Mouse (Mus musculus) gastrocnemius, postnatal 14 days (tissue): ENCODE data around the gene Unc79. TPM values are rescaled to one million over a fixed set of nuclear protein-coding genes. Genes with fewer than 3 reads are reported as not detected.
A peak's percentile ranks its signal among the peaks of the same experiment; 100 is the strongest.

Experiments used
- DNase-seq: peaks from one replicate; pipeline ENCODE4 v3.0.0; 2021; ENCODE audit warnings: mixed read lengths
- intact Hi-C: fragments of 180-260 bp; cut with DNase I; formaldehyde crosslinking; loops from one replicate; pipeline ENCODE4 v1.15.1; 2025; ENCODE audit warnings: low total_unique reads
- total RNA-seq, 2 experiments: library from RNA; stranded (reverse); gene quantifications; 2 replicates each; pipeline ENCODE4 v1.2.3; 2021

The Unc79 gene
- total RNA-seq, 2 experiments from 2014 or later: 0.07 to 0.10 TPM

GRCm38 (mm10) chr12:103036692-103037091, 88.0 kb downstream of the Unc79 start:
- intact Hi-C loops: no loop called here
- no peak for DNase-seq

GRCm38 (mm10) chr12:103039332-103039731, 90.7 kb downstream of the Unc79 start:
- intact Hi-C loops: no loop called here

GRCm38 (mm10) chr12:103040136-103040535, 91.5 kb downstream of the Unc79 start:
- DNase-seq: no peak
- intact Hi-C loops: no loop called here

More at GRCm38 (mm10) chr12:103039332-103039731, 90.7 kb downstream of the Unc79 start:
- no peak for DNase-seq

- intact Hi-C loops: no loop called here
These were observed 92.7 kb downstream of the Unc79 start for GRCm38 (mm10) chr12:103041401-103041800.

GRCm38 (mm10) chr12:103042711-103043110, 94.1 kb downstream of the Unc79 start:
- intact Hi-C loops: no loop called here
- peak; percentile 19 for DNase-seq

More at GRCm38 (mm10) chr12:103041401-103041800, 92.7 kb downstream of the Unc79 start:
- no peak for DNase-seq

GRCm38 (mm10) chr12:103044422-103044821, 95.8 kb downstream of the Unc79 start:
- DNase-seq: no peak
- intact Hi-C loops: no loop called here

- no peak for DNase-seq
- intact Hi-C loops: no loop called here
These were observed 101.2 kb downstream of the Unc79 start for GRCm38 (mm10) chr12:103049865-103050264.

GRCm38 (mm10) chr12:103059321-103060053, 110.8 kb downstream of the Unc79 start:
- DNase-seq: no peak
- intact Hi-C loops: loop anchor here (10.0 kb wide), 1 partner anchor 175 kb away; no protein-coding TSS in a partner anchor

GRCm38 (mm10) chr12:103060791-103061190, 112.1 kb downstream of the Unc79 start:
- intact Hi-C loops: loop anchor here (10.0 kb wide), 1 partner anchor 176 kb away; no protein-coding TSS in a partner anchor
- DNase-seq: no peak

GRCm38 (mm10) chr12:103062133-103062532, 113.5 kb downstream of the Unc79 start:
- intact Hi-C loops: loop anchor here (2.0 to 10.0 kb wide), 2 partner anchors 177 to 319 kb away; partner anchors contain the start of genes Moap1 and Tmem251

GRCm38 (mm10) chr12:103064944-103065343, 116.3 kb downstream of the Unc79 start:
- no peak for DNase-seq
- intact Hi-C loops: loop anchor here (10.0 kb wide), 1 partner anchor 180 kb away; no protein-coding TSS in a partner anchor

More at GRCm38 (mm10) chr12:103062133-103062532, 113.5 kb downstream of the Unc79 start:
- DNase-seq: no peak

GRCm38 (mm10) chr12:103068161-103068560, 119.5 kb downstream of the Unc79 start:
- intact Hi-C loops: loop anchor here (10.0 kb wide), 1 partner anchor 183 kb away; no protein-coding TSS in a partner anchor
- DNase-seq: no peak

- no peak for DNase-seq
- intact Hi-C loops: loop anchor here (10.0 kb wide), 1 partner anchor 185 kb away; no protein-coding TSS in a partner anchor
These were observed 120.9 kb downstream of the Unc79 start for GRCm38 (mm10) chr12:103069565-103069964.

GRCm38 (mm10) chr12:103073953-103074352, 125.3 kb downstream of the Unc79 start:
- no peak for DNase-seq
- intact Hi-C loops: no loop called here

GRCm38 (mm10) chr12:103078751-103079150, 130.1 kb downstream of the Unc79 start:
- DNase-seq: no peak

GRCm38 (mm10) chr12:103080055-103080454, 131.4 kb downstream of the Unc79 start:
- intact Hi-C loops: no loop called here

More at GRCm38 (mm10) chr12:103078751-103079150, 130.1 kb downstream of the Unc79 start:
- intact Hi-C loops: no loop called here

GRCm38 (mm10) chr12:103091831-103092230, 143.2 kb downstream of the Unc79 start:
- intact Hi-C loops: no loop called here
- DNase-seq: no peak

More at GRCm38 (mm10) chr12:103080055-103080454, 131.4 kb downstream of the Unc79 start:
- no peak for DNase-seq

- intact Hi-C loops: no loop called here
- no peak for DNase-seq
These were observed 146.5 kb downstream of the Unc79 start for GRCm38 (mm10) chr12:103095160-103095559.

- intact Hi-C loops: no loop called here
These were observed 150.5 kb downstream of the Unc79 start for GRCm38 (mm10) chr12:103099185-103099584.

GRCm38 (mm10) chr12:103100088-103100487, 151.4 kb downstream of the Unc79 start:
- intact Hi-C loops: no loop called here
- no peak for DNase-seq

More at GRCm38 (mm10) chr12:103099185-103099584, 150.5 kb downstream of the Unc79 start:
- no peak for DNase-seq

- intact Hi-C loops: no loop called here
- no peak for DNase-seq
These were observed 154.4 kb downstream of the Unc79 start for GRCm38 (mm10) chr12:103103041-103103440.
